Mouse (Mus musculus) ovary, adult 2 months (tissue): ENCODE measurements around the gene Olfr689. TPM values are rescaled to one million over a fixed set of nuclear protein-coding genes. Genes with fewer than 3 reads are reported as not detected.

Source experiments
- polyA plus RNA-seq: library from polyadenylated mRNA; depleted of rRNA; stranded (reverse); fragments of >200 nt; gene quantifications from 2 replicates; pipeline ENCODE4 v1.2.3, GENCODE M21; 2012; rRNA removed

Olfr689 gene
- not detected in 2 replicates for polyA plus RNA-seq

DNA sequence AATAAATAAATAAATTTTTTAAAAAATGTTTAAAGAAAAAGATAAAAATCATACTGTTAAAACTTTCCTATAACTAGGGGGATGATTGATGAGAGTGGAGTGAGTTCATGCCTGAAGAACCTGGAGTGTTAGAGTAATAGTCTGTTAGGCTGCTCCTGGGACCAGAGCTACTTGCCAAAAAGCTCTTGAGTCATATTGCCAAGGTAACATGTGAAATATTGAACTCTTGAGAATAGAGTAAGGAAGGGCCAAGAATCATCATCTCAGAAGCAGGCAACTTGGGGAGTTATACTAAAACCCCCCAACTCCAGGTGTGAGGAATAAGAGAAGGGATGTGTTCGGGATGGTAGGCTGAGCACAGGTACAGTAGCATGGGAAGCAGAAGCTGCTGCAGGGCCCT lies at the start of gene Olfr689:
Gene Olfr689, plus strand, starts transcription at position 301 of the 400 bp plus-strand sequence.

GRCm38 (mm10) chr7:105287795-105288194 lies 23.2 kb upstream of the Olfr689 start, which contains the start of gene Olfr688:
Olfr688 (plus strand) TSS chr7:105288095.

DNA sequence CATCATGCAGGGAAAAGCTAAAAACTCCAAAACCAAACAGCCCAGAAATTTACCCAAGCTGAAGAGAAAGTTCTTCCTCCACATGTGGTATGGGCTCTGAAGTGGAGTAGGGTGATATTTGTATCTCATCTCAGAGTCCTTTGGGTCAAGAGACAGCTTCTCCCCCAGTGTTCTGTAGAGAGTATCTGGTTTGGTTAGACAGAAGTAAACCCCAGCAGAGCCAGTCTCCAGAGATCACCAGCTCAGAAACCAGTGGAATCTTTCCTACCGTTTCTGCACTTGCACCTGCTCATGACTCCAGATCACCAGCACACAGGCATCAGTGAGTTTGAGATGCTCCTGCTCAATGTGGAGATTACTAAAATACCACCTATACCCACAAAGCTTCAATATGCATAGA lies 23.0 kb downstream of the Olfr689 start, which contains the start of gene Olfr690:
Gene Olfr690, minus strand, starts transcription at position 101 of the 400 bp plus-strand sequence.

GRCm38 (mm10) chr7:105342170-105342569 lies 31.2 kb downstream of the Olfr689 start, which contains the start of gene Olfr691:
Olfr691 (minus strand) TSS chr7:105342270.

GRCm38 (mm10) chr7:105367930-105368329 lies 57.0 kb downstream of the Olfr689 start, which contains the start of gene Olfr692:
Olfr692 (plus strand) TSS chr7:105368230.

Other genes with a start within 250 kb of the Olfr689 start
- not detected in 2 replicates for gene Olfr678, start 246.7 kb upstream of the Olfr689 start, polyA plus RNA-seq
- not detected in 2 replicates for gene Olfr679, start 230.0 kb upstream of the Olfr689 start, polyA plus RNA-seq
- gene Olfr680-ps1, start 218.3 kb upstream of the Olfr689 start, polyA plus RNA-seq: not detected in 2 replicates
- not detected in 2 replicates for gene Olfr681, start 194.3 kb upstream of the Olfr689 start, polyA plus RNA-seq
- not detected in 2 replicates for gene Olfr683, start 164.2 kb upstream of the Olfr689 start, polyA plus RNA-seq
- not detected in 2 replicates for gene Olfr684, start 147.5 kb upstream of the Olfr689 start, polyA plus RNA-seq
- gene Olfr685, start 125.2 kb upstream of the Olfr689 start, polyA plus RNA-seq: not detected in 2 replicates
- not detected in 2 replicates for gene Olfr686, start 103.7 kb upstream of the Olfr689 start, polyA plus RNA-seq
- gene Olfr688, start 23.1 kb upstream of the Olfr689 start, polyA plus RNA-seq: not detected in 2 replicates
- gene Olfr690, start 22.9 kb downstream of the Olfr689 start, polyA plus RNA-seq: not detected in 2 replicates
- not detected in 2 replicates for gene Olfr691, start 31.1 kb downstream of the Olfr689 start, polyA plus RNA-seq
- gene Olfr692, start 57.1 kb downstream of the Olfr689 start, polyA plus RNA-seq: not detected in 2 replicates
- gene Gm5901, start 63.9 kb downstream of the Olfr689 start, polyA plus RNA-seq: not detected in 2 replicates
- 74.6 and 74.9 TPM in 2 replicates for gene Fam160a2, start 88.9 kb downstream of the Olfr689 start, polyA plus RNA-seq
- gene Cnga4, start 93.4 kb downstream of the Olfr689 start, polyA plus RNA-seq: 0.41 and 0.43 TPM in 2 replicates
- 1.8 and 1.9 TPM in 2 replicates for gene Cckbr, start 114.6 kb downstream of the Olfr689 start, polyA plus RNA-seq
- 255 and 453 TPM in 2 replicates for gene Cavin3, start 171.1 kb downstream of the Olfr689 start, polyA plus RNA-seq
- 46.2 and 47.8 TPM in 2 replicates for gene Smpd1, start 243.2 kb downstream of the Olfr689 start, polyA plus RNA-seq